Mouse (Mus musculus) heart, postnatal 4 days (tissue): ENCODE results near the gene Mrpl34. TPM values are rescaled to one million over a fixed set of nuclear protein-coding genes. Genes with fewer than 3 reads are reported as not detected.

Experiments
- DNase-seq: peaks from one replicate; pipeline ENCODE4 v3.0.0; 2021
- total RNA-seq, 2 experiments: library from RNA; stranded (reverse); gene quantifications; 2 replicates each; pipeline ENCODE4 v1.2.3; 2021

Gene Mrpl34
- total RNA-seq, 2 experiments from 2014 or later: 96.0 to 107 TPM

DNA sequence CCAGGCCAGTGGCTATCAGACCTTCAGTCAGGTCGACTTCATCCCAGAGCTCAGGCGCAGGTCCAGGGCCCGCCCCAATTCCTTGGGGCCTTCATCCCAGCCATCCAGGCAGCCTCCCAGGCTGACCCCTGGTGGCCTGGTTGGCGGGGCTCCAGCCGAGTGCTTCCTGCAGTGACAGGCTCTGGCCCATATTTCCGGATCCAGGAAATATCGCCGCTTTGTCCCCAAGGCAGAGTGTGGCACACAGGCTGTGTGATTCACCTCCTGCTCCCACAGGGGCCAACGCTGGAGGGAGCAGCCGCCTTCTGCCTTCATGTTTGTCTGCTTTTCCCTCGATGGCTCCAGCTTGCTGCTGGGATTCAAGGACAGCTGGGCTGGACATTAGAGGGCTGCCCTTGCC is 31.7 kb downstream of the Mrpl34 start:
- DNase-seq: peak; percentile 96

DNA sequence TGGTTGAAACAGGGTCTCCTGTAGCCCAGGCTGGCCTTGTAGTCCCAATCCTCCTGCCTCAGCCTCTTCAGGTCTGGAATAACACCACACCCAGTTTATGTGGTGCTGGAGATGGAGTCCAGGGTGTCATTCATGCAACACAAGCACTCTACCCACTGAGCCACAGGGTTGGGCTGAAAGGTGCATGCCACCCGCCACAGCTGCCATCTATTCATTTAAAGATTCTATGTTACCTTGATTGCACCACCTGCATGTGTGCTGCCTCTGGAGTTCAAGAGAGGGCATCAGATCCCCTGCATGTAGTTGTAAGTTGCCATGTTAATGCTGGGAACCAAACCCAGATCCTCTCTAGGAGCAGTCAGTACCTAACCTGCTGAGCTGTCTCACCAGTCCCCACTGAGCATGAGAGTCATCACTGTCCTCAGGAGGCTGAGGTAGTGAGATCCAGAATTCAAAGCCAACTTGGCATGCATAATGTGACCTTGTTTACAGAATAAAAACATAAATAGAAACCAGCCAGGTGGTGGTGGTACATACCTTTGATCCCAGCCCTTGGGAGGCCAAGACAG is 32.4 kb downstream of the Mrpl34 start:
- DNase-seq: no peak

DNA sequence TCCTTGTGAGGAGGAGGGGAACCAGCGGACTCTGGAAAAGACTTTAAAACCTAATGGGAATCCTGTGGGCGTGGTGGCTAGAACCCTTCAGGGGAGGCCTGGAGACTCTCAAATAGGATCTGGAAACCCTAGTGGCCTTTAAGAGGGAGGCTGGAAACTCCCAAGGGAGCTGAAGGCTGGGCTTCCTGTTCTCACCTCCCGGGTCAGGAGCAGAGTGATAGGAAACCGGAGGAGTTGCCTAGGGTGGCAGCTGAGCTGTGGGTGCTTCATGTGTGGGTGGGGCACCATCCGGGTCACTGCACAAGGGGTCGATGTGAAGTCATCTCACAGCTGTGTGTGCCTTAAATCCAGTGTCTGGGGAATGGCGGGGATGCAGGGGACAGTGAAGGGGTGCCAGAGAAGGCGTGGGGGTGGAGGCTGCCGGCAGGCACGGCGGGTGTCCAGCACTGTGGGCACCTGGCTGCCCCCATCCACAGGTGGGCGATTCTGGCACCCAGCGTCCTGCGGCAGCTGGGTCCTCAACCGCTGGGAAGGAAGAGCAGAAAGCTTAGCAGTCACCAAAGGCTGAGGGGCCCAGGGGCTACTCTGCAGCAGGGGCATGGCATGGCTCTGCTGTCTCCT is 33.2 kb downstream of the Mrpl34 start:
- no peak for DNase-seq

DNA sequence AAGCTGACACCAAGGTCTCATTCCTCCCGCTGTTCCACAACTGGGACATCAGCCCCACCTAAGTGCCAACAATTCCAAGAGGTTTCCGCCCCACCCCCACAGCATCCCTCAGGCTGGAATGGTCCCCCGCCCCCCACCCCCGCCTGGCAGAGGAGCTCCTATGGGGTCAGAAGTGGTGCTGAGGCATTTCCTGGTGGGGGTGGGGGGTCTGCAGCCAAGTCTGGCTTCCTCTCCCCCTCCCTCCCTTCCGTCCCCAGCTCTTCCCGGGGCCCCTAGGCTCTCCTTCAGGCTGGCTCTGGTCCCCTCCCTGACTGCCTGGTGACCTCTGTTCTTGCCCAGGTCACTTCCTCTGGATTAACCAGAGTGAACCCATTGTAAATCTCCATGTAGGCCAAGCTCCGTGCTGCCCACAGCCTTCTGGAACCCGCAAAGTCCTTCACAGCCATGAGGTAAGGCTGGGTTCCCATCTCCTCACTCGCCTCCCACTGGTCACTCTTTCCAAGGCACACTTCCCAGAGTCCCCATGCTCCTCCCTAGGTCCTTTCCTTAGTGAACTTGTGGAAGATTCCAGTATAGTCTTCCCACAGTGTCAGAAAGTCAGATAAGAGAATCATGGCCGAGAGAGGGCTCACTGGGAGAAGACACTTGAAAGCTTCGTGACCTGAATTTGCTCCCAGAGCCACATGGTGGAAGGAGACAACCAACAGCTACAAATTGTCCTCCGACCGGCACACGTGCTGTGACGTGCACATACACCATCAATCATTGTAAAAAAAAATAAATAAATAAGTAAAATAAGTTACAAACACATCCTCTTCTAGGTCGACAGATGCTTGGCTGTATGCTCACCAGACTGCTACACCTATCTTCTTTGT is 34.3 kb downstream of the Mrpl34 start:
- no peak for DNase-seq

DNA sequence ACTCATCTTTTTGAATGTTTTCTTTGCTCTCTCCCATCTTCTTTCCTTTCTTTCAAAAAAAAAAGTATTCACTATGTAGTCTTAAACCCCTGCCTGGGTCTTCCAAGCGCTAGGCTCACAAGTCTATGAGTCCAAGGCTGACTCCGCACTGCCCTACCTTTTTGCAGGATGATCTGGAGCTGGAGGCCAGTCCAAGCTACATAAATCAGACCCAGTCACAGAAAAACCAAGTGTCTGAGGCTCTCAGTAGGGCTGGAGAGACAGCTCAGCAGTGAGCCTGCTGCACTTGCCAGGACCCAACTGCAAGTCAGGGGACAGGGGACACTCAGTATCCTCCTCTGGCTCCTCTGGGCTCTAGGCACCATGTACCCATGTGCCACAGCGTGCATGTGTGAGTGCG is 39.6 kb downstream of the Mrpl34 start:
- DNase-seq: no peak

DNA sequence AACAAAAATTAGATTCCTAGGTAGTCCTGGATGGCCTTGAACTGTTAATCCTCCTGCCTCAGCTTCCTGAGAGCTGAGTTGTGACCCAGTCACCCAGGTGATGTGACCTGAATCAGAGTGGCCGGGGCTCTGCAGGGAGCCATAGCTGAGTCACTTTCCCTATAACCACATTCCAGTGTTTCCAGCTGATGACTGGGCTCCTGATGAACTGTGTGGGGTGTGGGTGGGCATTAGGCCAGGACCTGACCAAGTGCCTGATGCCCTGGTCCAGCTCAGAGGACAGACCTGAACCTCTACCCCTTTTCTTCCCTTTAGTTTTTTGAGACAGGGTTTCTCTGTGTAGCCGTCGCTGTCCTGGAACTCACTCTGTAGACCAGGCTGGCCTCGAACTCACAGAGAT is 40.6 kb downstream of the Mrpl34 start:
- no peak for DNase-seq

DNA sequence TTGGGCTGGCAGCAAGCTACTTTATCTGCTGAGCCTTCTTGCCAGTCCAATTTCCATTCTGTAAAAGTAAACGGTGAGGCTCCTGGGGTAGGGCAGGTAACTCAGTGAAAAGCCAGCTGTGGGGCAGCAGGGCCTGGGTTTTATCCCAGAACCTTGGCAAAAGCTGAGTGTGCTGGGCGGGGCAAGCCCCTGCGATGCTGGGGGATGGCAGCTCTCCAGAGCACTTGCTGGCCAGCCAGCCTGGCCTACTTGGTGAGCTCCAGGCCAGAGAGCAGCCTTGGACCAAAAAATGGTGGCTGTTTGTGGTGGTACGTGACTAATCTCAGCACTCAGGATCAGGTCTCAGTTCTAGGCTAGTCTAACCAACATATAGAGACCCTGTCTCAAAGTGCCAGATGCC is 41.2 kb downstream of the Mrpl34 start:
- DNase-seq: no peak

DNA sequence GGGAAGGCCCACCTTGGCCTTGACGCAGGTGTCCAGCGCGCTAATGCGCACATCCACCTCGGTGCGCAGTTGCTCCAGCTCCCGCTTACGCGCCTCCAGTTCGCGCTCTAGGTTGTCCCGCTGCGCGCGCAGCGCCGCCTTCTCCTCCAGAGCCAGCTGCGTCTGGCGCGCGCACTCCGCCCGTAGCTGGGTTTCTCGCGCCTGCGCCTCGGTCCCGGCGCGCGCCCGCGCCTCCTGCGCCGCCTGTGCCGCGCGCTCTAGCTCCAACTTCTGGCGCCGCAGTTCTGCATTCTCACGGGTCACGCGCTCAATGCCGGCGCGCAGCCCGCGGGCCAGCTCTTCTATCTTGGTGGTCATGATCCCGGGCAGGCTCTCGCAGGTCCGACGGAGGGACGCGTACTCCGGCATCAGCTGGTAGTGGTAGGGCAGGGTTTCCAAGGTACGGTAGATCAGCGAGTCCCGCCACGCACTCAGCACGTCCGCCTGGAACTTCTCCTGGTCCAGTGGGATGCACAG is 42.9 kb downstream of the Mrpl34 start:
- peak; percentile 82 for DNase-seq

DNA sequence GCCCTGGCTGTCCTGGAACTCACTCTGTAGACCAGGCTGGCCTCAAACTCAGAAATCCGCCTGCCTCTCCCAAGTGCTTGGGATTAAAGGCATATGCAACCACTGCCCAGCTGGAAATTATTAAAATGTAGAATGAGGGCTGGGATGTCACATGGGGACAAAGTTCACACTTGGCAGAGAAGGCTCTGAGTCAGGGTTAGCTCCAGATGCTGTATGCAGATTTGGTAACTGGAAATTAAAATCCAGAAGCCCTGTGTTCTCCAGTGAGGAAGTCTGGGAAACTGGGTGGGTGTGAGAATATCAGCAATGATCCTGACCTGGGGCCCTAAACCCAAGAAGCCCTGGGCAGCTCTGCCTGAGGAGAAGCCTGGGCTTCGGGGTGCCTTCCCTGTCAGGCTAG is 44.6 kb downstream of the Mrpl34 start:
- DNase-seq: no peak

DNA sequence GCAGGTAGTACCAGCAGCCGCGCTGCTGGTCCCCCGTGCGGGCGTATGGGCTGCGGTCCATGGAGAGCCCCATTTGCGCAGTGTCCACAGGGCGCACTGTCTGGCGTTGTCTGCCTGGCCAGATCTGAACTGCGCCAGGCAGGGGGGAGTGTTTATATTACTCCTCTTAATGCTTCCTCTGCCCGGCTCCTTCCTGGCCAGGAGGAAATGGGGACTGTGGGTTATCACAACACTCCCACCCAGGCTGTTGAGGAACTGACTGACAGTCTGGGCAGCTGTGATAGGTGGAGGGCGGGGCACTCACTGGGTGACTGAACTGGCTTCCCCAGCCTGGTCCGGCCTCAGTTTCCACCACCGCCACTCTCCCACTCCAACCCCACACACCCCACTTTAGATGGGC is 46.9 kb downstream of the Mrpl34 start, which contains the start of gene Plvap:
Gene Plvap (minus strand): TSS at position 109 of the 400 bp plus-strand sequence.
- no peak for DNase-seq

DNA sequence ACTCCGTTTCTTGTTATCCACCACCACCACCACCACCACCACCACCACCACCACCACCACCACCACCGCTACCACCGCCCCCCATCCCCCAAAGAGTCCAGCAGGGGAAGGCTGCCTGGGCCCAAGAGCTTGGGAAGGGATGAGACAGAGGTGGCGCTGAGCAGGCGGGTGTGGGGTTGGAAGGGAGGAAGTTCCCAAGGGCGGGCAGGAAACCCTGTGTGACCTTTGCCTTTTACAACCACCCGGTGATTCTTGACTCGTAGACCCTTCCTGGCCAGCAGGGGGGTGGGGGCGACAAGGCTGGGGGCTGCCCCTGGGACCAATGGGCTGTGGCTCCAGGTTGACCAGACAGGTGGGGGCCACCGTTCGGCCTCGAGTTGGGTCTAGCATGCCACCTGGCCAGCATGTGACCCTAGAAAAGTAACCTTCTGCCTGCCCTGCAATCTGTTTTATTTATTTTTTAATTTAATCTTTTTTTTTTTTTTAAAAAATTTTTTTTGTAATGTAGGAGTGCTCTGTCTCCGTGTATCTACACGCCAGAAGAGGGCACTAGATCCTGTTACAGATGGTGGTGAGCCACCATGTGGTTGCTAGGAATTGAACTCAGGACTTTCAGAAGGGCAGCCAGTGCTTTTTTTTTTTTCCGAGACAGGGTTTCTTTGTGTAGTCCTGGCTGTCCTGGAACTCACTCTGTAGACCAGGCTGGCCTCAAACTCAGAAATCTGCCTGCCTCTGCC is 48.4 kb downstream of the Mrpl34 start:
- DNase-seq: no peak

DNA sequence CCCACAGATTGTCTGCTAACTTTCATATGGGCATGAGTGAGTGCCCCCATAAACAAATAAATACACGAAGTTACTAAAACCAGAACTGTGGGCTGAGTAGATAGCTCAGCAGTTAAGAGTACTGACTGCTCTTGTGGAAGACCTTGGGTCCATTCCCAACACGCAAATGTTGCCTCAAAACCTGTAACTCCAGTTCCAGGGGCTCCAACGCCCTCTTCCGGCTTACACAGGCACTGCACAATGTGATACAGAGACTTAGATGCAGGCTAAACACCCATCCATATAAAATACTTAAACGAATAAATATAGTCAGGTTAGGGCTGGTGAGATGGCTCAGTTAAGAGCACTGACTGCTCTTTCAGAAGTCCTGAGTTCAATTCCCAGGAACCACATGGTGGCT is 50.3 kb downstream of the Mrpl34 start:
- no peak for DNase-seq

Other genes starting within 250 kb of the Mrpl34 start
- gene Myo9b, start 192.2 kb upstream of the Mrpl34 start, total RNA-seq: 10 to 100 TPM; 47.8 to 51.5 TPM
- 10 to 100 TPM; 81.3 to 82.0 TPM for gene Haus8, start 192.0 kb upstream of the Mrpl34 start, total RNA-seq
- 100 to 1,000 TPM in 1 of 2 experiments, 10 to 100 TPM in 1; 99.4 to 106 TPM for gene Use1, start 98.1 kb upstream of the Mrpl34 start, total RNA-seq
- gene Ocel1, start 93.7 kb upstream of the Mrpl34 start, total RNA-seq: 1 to 10 TPM; 7.9 to 9.9 TPM
- 10 to 100 TPM; 64.9 to 66.4 TPM for gene Nr2f6, start 83.0 kb upstream of the Mrpl34 start, total RNA-seq
- gene Ushbp1, start 69.2 kb upstream of the Mrpl34 start, total RNA-seq: 10 to 100 TPM; 27.2 to 27.9 TPM
- 10 to 100 TPM; 69.4 to 70.7 TPM for gene Babam1, start 68.1 kb upstream of the Mrpl34 start, total RNA-seq
- 1 to 10 TPM; 9.8 TPM for gene Ankle1, start 58.9 kb upstream of the Mrpl34 start, total RNA-seq
- 10 to 100 TPM; 37.7 to 39.3 TPM for gene Abhd8, start 1.3 kb upstream of the Mrpl34 start, total RNA-seq
- 10 to 100 TPM; 42.0 to 46.2 TPM for gene Dda1, start 4.2 kb downstream of the Mrpl34 start, total RNA-seq
- gene Ano8, start 21.0 kb downstream of the Mrpl34 start, total RNA-seq: 10 to 100 TPM; 13.5 to 15.4 TPM
- gene Gtpbp3, start 23.1 kb downstream of the Mrpl34 start, total RNA-seq: 10 to 100 TPM; 17.8 to 20.1 TPM
- 10 to 100 TPM; 35.8 to 43.2 TPM for gene Plvap, start 46.8 kb downstream of the Mrpl34 start, total RNA-seq
- gene Ccdc194, start 60.8 kb downstream of the Mrpl34 start, total RNA-seq: under 1 TPM; 0.14 to 0.29 TPM
- 10 to 100 TPM; 12.8 to 13.8 TPM for gene Bst2, start 72.5 kb downstream of the Mrpl34 start, total RNA-seq
- gene Mvb12a, start 78.0 kb downstream of the Mrpl34 start, total RNA-seq: 10 to 100 TPM; 31.6 to 32.4 TPM
- gene Tmem221, start 93.9 kb downstream of the Mrpl34 start, total RNA-seq: not detected
- gene Nxnl1, start 101.6 kb downstream of the Mrpl34 start, total RNA-seq: not detected
- gene Slc27a1, start 103.9 kb downstream of the Mrpl34 start, total RNA-seq: 10 to 100 TPM; 77.0 to 80.3 TPM
- gene Pgls, start 127.2 kb downstream of the Mrpl34 start, total RNA-seq: 10 to 100 TPM; 92.0 to 95.5 TPM
- 1 to 10 TPM; 1.3 to 2.3 TPM for gene Fam129c, start 132.7 kb downstream of the Mrpl34 start, total RNA-seq
- gene Colgalt1, start 146.0 kb downstream of the Mrpl34 start, total RNA-seq: 10 to 100 TPM; 48.0 to 50.3 TPM
- gene Unc13a, start 206.8 kb downstream of the Mrpl34 start, total RNA-seq: 1 to 10 TPM; 1.3 to 1.4 TPM
- 10 to 100 TPM; 15.8 TPM for gene Jak3, start 211.3 kb downstream of the Mrpl34 start, total RNA-seq
- gene Insl3, start 224.3 kb downstream of the Mrpl34 start, total RNA-seq: 1 to 10 TPM; 6.6 to 6.9 TPM
- 1 to 10 TPM; 7.5 to 7.6 TPM for gene B3gnt3, start 236.8 kb downstream of the Mrpl34 start, total RNA-seq